Mouse (Mus musculus) inflammation-experienced regulatory T-cells, adult 6 months (primary cell): ENCODE measurements around the gene Add3. TPM values are rescaled to one million over a fixed set of nuclear protein-coding genes. Genes with fewer than 3 reads are reported as not detected.

Experiments
- ATAC-seq: one replicate; pipeline ENCODE4 v1.8.0; 2017
- polyA plus RNA-seq, 3 experiments: library from polyadenylated mRNA; unstranded; fragments of 100-300 nt; shearing (Covaris generic); gene quantifications; one replicate each; pipeline ENCODE4 v1.2.1; 2017

The Add3 gene
- polyA plus RNA-seq, 3 experiments from 2014 or later, result 100 to 138 (median 112) TPM

GRCm38 (mm10) chr19:53166367-53166766 is 26.1 kb downstream of the Add3 start:
- ATAC-seq, result no peak

- no peak for ATAC-seq
These were observed 28.3 kb downstream of the Add3 start for GRCm38 (mm10) chr19:53168576-53168975.

- ATAC-seq, result no peak
These were observed 30.4 kb downstream of the Add3 start for GRCm38 (mm10) chr19:53170651-53171050.

- peak; percentile 70 for ATAC-seq
These were observed 33.8 kb downstream of the Add3 start for GRCm38 (mm10) chr19:53174034-53174433.

GRCm38 (mm10) chr19:53175550-53175949 is 35.3 kb downstream of the Add3 start:
- no peak for ATAC-seq

- no peak for ATAC-seq
These were observed 36.3 kb downstream of the Add3 start for GRCm38 (mm10) chr19:53176518-53176917.

GRCm38 (mm10) chr19:53178611-53179528 is 38.6 kb downstream of the Add3 start:
- no peak for ATAC-seq

- no peak for ATAC-seq
These were observed 40.0 kb downstream of the Add3 start for GRCm38 (mm10) chr19:53180168-53180803.

- ATAC-seq, result no peak
These were observed 41.0 kb downstream of the Add3 start for GRCm38 (mm10) chr19:53181003-53181861.

- peak; percentile 6 for ATAC-seq
These were observed 43.4 kb downstream of the Add3 start for GRCm38 (mm10) chr19:53183620-53184019.

GRCm38 (mm10) chr19:53184216-53184615 is 44.0 kb downstream of the Add3 start:
- peak; percentile 70 for ATAC-seq

- ATAC-seq, result no peak
These were observed 44.7 kb downstream of the Add3 start for GRCm38 (mm10) chr19:53184911-53185310.

- ATAC-seq, result peak; percentile 73
These were observed 45.4 kb downstream of the Add3 start for GRCm38 (mm10) chr19:53185486-53186134.

- no peak for ATAC-seq
These were observed 46.2 kb downstream of the Add3 start for GRCm38 (mm10) chr19:53186456-53186855.

GRCm38 (mm10) chr19:53187533-53187932 is 47.3 kb downstream of the Add3 start:
- ATAC-seq, result no peak

- ATAC-seq, result no peak
These were observed 47.9 kb downstream of the Add3 start for GRCm38 (mm10) chr19:53188186-53188585.

GRCm38 (mm10) chr19:53188724-53189220 is 48.5 kb downstream of the Add3 start:
- ATAC-seq, result no peak

- ATAC-seq, result no peak
These were observed 49.5 kb downstream of the Add3 start for GRCm38 (mm10) chr19:53189736-53190135.

GRCm38 (mm10) chr19:53190232-53190631 is 50.0 kb downstream of the Add3 start:
- no peak for ATAC-seq

GRCm38 (mm10) chr19:53191867-53192487 is 51.7 kb downstream of the Add3 start:
- no peak for ATAC-seq

- no peak for ATAC-seq
These were observed 52.9 kb downstream of the Add3 start for GRCm38 (mm10) chr19:53193190-53193589.
